Mouse (Mus musculus) large intestine, adult 2 months (tissue): ENCODE results near the gene Lpar3. TPM values are rescaled to one million over a fixed set of nuclear protein-coding genes. Genes with fewer than 3 reads are reported as not detected.

Source experiments
- DNase-seq: peaks from one replicate; pipeline ENCODE4 v3.0.0-alpha.2; 2012; ENCODE audit warnings: low read depth, low spot score
- WGBS: fragments of 180-500 bp; shearing (Covaris S2); methylation state at CpG from one replicate; pipeline ENCODE4 v1.1.7; 2018; 5-methylcytosine and 5-hydroxymethylcytosine counted together
- polyA plus RNA-seq: library from polyadenylated mRNA; depleted of rRNA; stranded (reverse); fragments of >200 nt; gene quantifications from 2 replicates; pipeline ENCODE4 v1.2.3, GENCODE M21; 2012; rRNA removed

Gene Lpar3
- 1.5 and 4.3 TPM in 2 replicates for polyA plus RNA-seq

- WGBS: 2% methylated on average over 73 of the region's 73 CpGs
- DNase-seq: no peak
Measured at GRCm38 (mm10) chr3:146220776-146221486, at the start of gene Lpar3. TSS of gene Lpar3 (plus strand) at chr3:146220963.

GRCm38 (mm10) chr3:146173030-146173429, 47.7 kb upstream of the Lpar3 start:
- WGBS: 88% methylated on average over 5 of the region's 5 CpGs
- no peak for DNase-seq

GRCm38 (mm10) chr3:146174215-146174614, 46.5 kb upstream of the Lpar3 start:
- 75% methylated on average over 9 of the region's 9 CpGs for WGBS
- no peak for DNase-seq

GRCm38 (mm10) chr3:146177295-146177694, 43.5 kb upstream of the Lpar3 start:
- no peak for DNase-seq
- 41% methylated on average over 7 of the region's 7 CpGs for WGBS

GRCm38 (mm10) chr3:146177748-146178582, 42.8 kb upstream of the Lpar3 start:
- WGBS: 15% methylated on average over 16 of the region's 16 CpGs
- DNase-seq: peak; percentile 48

- no peak for DNase-seq
- 46% methylated on average over 2 of the region's 2 CpGs for WGBS
Measured at GRCm38 (mm10) chr3:146180341-146180740, 40.4 kb upstream of the Lpar3 start.

GRCm38 (mm10) chr3:146180986-146181385, 39.8 kb upstream of the Lpar3 start:
- DNase-seq: no peak
- 65% methylated on average over 3 of the region's 3 CpGs for WGBS

GRCm38 (mm10) chr3:146184992-146185657, 35.6 kb upstream of the Lpar3 start:
- no peak for DNase-seq
- WGBS: 42% methylated on average over 13 of the region's 13 CpGs

GRCm38 (mm10) chr3:146186033-146186432, 34.7 kb upstream of the Lpar3 start:
- no peak for DNase-seq
- WGBS: 88% methylated on average over 10 of the region's 10 CpGs

- no peak for DNase-seq
- WGBS: 82% methylated on average over 10 of the region's 10 CpGs
Measured at GRCm38 (mm10) chr3:146189933-146190332, 30.8 kb upstream of the Lpar3 start.

- no peak for DNase-seq
- 97% methylated on average over 1 of the region's 1 CpGs for WGBS
Measured at GRCm38 (mm10) chr3:146192507-146192906, 28.3 kb upstream of the Lpar3 start.

GRCm38 (mm10) chr3:146195153-146195552, 25.6 kb upstream of the Lpar3 start:
- WGBS: 89% methylated on average over 5 of the region's 5 CpGs
- no peak for DNase-seq

GRCm38 (mm10) chr3:146196301-146196700, 24.5 kb upstream of the Lpar3 start:
- DNase-seq: no peak
- WGBS: 36% methylated on average over 6 of the region's 6 CpGs

- no peak for DNase-seq
- 49% methylated on average over 17 of the region's 17 CpGs for WGBS
Measured at GRCm38 (mm10) chr3:146196780-146197743, 23.7 kb upstream of the Lpar3 start.

GRCm38 (mm10) chr3:146197785-146198184, 23.0 kb upstream of the Lpar3 start:
- 87% methylated on average over 12 of the region's 12 CpGs for WGBS
- DNase-seq: no peak

GRCm38 (mm10) chr3:146198803-146199481, 21.8 kb upstream of the Lpar3 start:
- DNase-seq: no peak
- WGBS: 69% methylated on average over 11 of the region's 11 CpGs

GRCm38 (mm10) chr3:146199486-146199885, 21.3 kb upstream of the Lpar3 start:
- 72% methylated on average over 3 of the region's 3 CpGs for WGBS
- no peak for DNase-seq

- no peak for DNase-seq
- WGBS: 36% methylated on average over 2 of the region's 2 CpGs
Measured at GRCm38 (mm10) chr3:146204375-146204774, 16.4 kb upstream of the Lpar3 start.

- DNase-seq: no peak
- 34% methylated on average over 11 of the region's 11 CpGs for WGBS
Measured at GRCm38 (mm10) chr3:146205305-146205704, 15.5 kb upstream of the Lpar3 start.
